Mouse (Mus musculus) liver, embryonic 14.5 days (tissue): ENCODE measurements around the gene Pdhb. TPM values are rescaled to one million over a fixed set of nuclear protein-coding genes. Genes with fewer than 3 reads are reported as not detected.

ENCODE experiments used
- ATAC-seq: fragments of 200-750 bp; cut with Nextera tagmentation; 2 replicates; pipeline ENCODE4 v1.8.0; 2017; ENCODE audit warnings: moderate number of reproducible peaks, mild to moderate bottlenecking, moderate library complexity; ENCODE audit not compliant: insufficient read depth
- DNase-seq, 3 experiments: peaks; one replicate each; pipeline ENCODE4 v3.0.0-alpha.2; 2012 to 2013; ENCODE audit warnings: low read depth in 3 of 3, low spot score in 3 of 3
- H3K27ac ChIP-seq: fragments of 300-500 bp; sonication (generic); 2 replicates; pipeline ENCODE4 v1.5.1; 2014; ENCODE audit warnings: moderate library complexity, mild to moderate bottlenecking, control low read depth, inconsistent platforms
- H3K27me3 ChIP-seq: fragments of 300-500 bp; sonication (generic); 2 replicates; pipeline ENCODE4 v1.6.1; 2014; ENCODE audit warnings: mild to moderate bottlenecking, low read length, moderate library complexity; ENCODE audit not compliant: control insufficient read depth, insufficient read depth
- H3K36me3 ChIP-seq: fragments of 300-500 bp; sonication (generic); replicated peaks from 2 replicates; pipeline ENCODE4 v1.6.1; 2014; ENCODE audit warnings: low read depth; ENCODE audit not compliant: control insufficient read depth, insufficient read depth
- H3K4me1 ChIP-seq, 2 experiments: fragments of 200-500 bp in 1 of 2; fragments of 300-500 bp in 1 of 2; sonication (generic) in 1 of 2; replicated peaks; 2 replicates each; pipeline ENCODE4 v1.6.1; 2012 to 2014; ENCODE audit warnings: antibody characterized with exemption in 1 of 2, inconsistent platforms in 1 of 2, low read length in 1 of 2; ENCODE audit not compliant: control insufficient read depth in 2 of 2, insufficient read depth in 2 of 2
- H3K4me2 ChIP-seq: fragments of 300-500 bp; sonication (generic); 2 replicates; pipeline ENCODE4 v1.6.1; 2014; ENCODE audit warnings: low read depth, mild to moderate bottlenecking, control low read depth, moderate library complexity
- H3K4me3 ChIP-seq, 2 experiments: fragments of 200-500 bp in 1 of 2; fragments of 300-500 bp in 1 of 2; sonication (generic) in 1 of 2; 2 replicates each; pipeline ENCODE4 v1.5.1; 2012 to 2014; ENCODE audit warnings: low read depth in 2 of 2, low read length in 2 of 2, mild to moderate bottlenecking in 2 of 2, control low read depth in 1 of 2, inconsistent platforms in 1 of 2, moderate library complexity in 1 of 2; ENCODE audit not compliant: insufficient read depth in 1 of 2
- H3K9ac ChIP-seq: fragments of 300-500 bp; sonication (generic); replicated peaks from 2 replicates; pipeline ENCODE4 v1.6.1; 2014; ENCODE audit warnings: mild to moderate bottlenecking, control low read depth, moderate library complexity
- H3K9me3 ChIP-seq: fragments of 300-500 bp; sonication (generic); 2 replicates; pipeline ENCODE4 v1.6.1; 2016; ENCODE audit warnings: low read length, mixed read lengths; ENCODE audit not compliant: control insufficient read depth
- CTCF ChIP-seq: IDR thresholded peaks from 2 replicates; pipeline ENCODE4 v1.5.1; 2016; ENCODE audit warnings: antibody characterized with exemption, low read depth, control low read depth
- EP300 ChIP-seq: IDR thresholded peaks from 2 replicates; pipeline ENCODE4 v1.6.1; 2016; ENCODE audit warnings: antibody characterized with exemption, low read depth
- WGBS: fragments of 180-500 bp; shearing (Covaris S2); extraction: QIAGEN DNeasy Blood & Tissue Kit; methylation state at CpG from one replicate; pipeline ENCODE4 v1.1.7; 2014; ENCODE audit not compliant: insufficient replicate concordance; 5-methylcytosine and 5-hydroxymethylcytosine counted together
- polyA plus RNA-seq, 2 experiments: library from polyadenylated mRNA; depleted of rRNA in 1 of 2; stranded (reverse) in 1 of 2; unstranded in 1 of 2; fragments of >200 nt; fragmentation: Nextera tagmentation in 1 of 2; extraction: Ambion mirVana in 1 of 2; gene quantifications; 2 replicates each; pipeline versions ENCODE4 v1.2.1 to v1.2.3; 2012 to 2014

Pdhb gene
- polyA plus RNA-seq, 2 experiments: 74.9 to 119 TPM

DNA sequence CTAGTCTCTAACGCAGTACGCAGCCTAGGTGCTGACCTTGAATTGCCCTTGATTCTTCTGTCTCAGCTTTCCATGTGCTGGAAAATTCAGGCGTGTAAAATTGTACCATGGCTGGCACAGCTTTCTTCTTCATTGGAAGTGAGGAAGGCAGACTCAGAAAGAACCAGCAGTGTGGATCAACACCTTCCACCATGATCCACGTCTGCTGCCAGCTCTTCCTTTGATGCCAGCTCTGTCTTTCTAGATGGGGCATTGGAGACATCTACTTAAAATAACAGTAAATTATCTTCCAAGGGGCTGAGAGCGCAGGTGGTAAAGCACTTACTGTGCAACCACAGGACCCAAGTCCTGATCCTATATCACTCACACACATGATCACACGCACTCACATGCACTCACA is 19.9 kb upstream of the Pdhb start:
- no peaks in the 10 kb centered on the region for H3K27me3 ChIP-seq
- no peak overlapping the region for H3K9ac ChIP-seq
- 76% methylated on average over 6 of the region's 6 CpGs for WGBS
- TF ChIP-seq EP300 (no peak), CTCF (no peak)
- H3K27ac ChIP-seq: no peak overlapping the region
- no peaks in the 10 kb centered on the region for H3K4me1 ChIP-seq
- no peak overlapping the region for H3K4me3 ChIP-seq
- DNase-seq (no peak), ATAC-seq (no peak)
- no peaks in the 10 kb centered on the region for H3K9me3 ChIP-seq
- H3K4me2 ChIP-seq: no peak overlapping the region
- H3K36me3 ChIP-seq: no peaks in the 10 kb centered on the region

DNA sequence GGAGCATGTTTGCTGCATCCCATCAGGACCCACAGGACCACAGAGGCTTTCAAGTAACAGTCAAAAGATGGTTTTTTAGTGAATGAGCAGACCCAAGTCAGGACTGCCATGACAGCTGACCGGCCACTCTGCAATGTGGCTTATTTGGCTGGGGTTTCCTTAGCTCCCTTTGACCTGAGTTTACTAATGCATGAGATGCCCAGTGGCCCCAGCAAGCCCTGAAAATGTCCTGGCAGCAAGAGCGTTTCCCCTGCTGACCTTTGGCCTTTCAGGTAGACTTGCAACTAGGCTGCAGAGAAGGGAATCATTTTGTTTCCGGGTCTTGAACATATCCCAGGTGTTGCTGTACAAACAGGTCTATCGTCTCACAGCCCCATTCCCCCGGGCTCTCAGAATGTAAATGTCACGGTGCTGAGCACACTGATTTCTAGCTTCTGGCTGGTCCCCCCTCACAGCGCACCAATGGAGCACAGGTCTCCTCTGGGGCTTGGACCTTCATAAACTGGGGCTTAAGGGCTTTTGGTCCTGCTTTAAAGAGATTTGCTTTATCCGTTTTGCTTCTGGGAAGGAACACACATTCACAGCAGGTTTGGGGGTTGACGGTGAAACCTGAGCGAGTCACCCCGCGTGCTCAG is 18.6 kb upstream of the Pdhb start:
- H3K9ac ChIP-seq: no peak overlapping the region
- no peak overlapping the region for H3K27ac ChIP-seq
- TF ChIP-seq EP300 (no peak), CTCF (no peak)
- H3K9me3 ChIP-seq: no peaks in the 10 kb centered on the region
- 68% methylated on average over 12 of the region's 12 CpGs for WGBS
- no peak overlapping the region for H3K4me3 ChIP-seq
- no peaks in the 10 kb centered on the region for H3K4me1 ChIP-seq
- no peaks in the 10 kb centered on the region for H3K36me3 ChIP-seq
- DNase-seq (no peak), ATAC-seq (no peak)
- H3K27me3 ChIP-seq: no peaks in the 10 kb centered on the region
- H3K4me2 ChIP-seq: no peak overlapping the region

DNA sequence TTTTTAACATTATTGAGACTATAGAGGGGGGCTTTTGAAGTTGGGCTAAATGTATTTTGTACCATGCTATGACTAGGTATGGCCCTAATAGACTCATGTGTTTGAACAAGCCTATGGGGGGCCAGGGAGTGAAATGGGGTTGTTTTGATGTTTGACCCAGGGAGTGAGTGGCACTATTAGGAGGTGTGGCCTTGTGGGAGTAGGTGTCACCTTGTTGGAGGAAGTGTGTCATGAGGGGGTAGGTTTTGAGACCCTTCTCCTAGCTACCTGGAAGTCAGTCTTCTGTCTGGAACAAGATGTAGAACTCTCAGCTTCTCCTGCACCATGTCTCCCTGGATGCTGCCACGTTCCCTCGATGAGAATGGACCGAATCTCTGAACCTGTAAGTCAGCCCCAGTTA is 17.7 kb upstream of the Pdhb start:
- Histone ChIP-seq H3K27ac (no peak overlapping the region), H3K9ac (no peak overlapping the region), H3K9me3 (no peaks in the 10 kb centered on the region), H3K27me3 (no peaks in the 10 kb centered on the region), H3K4me3 (no peak overlapping the region), H3K4me2 (no peak overlapping the region), H3K36me3 (no peaks in the 10 kb centered on the region), H3K4me1 (no peaks in the 10 kb centered on the region)
- DNase-seq (no peak), ATAC-seq (no peak)
- WGBS: 78% methylated on average over 3 of the region's 3 CpGs
- TF ChIP-seq EP300: no peak
- no peak for TF ChIP-seq CTCF

DNA sequence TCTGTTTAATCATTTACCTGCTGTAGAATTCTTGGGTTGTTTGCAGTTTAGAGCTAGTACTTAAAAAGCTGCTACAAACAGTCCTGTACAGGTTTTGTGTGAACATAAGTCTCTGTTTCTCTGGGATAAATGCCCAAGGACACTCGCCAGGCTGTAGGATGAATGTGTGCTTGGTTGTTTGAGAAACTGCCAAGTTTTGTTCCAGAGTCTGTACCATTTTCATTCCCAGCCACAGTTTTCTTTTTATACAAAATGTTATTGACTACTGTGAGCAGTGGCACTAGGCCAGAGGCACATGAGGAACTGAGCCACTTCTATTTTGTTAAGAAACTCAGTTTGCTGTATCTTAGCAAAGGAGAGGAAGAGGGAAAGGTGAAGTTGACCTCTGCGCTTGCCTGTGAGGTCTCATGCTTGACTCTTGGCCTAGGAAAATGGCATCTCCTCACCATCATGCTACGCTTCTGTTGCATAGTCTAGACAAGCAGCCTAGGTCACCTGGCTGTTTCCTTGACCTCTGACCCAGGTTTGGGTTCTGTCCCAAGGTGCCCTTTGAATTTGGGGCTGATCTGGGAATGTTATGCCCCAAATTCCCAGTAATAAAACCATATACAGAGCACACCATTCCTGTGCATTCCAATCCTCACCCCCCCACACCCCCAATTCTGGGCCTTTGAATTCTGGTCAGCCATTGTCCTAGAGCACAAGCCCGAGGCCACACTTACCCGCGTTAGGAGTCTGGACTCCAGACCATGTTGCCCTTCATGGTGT is 13.6 kb upstream of the Pdhb start:
- TF ChIP-seq EP300 (no peak), CTCF (no peak)
- no peaks in the 10 kb centered on the region for H3K27me3 ChIP-seq
- no peaks in the 10 kb centered on the region for H3K9me3 ChIP-seq
- 70% methylated on average over 6 of the region's 6 CpGs for WGBS
- H3K9ac ChIP-seq: no peak overlapping the region
- ATAC-seq (no peak), DNase-seq (no peak)
- H3K4me2 ChIP-seq: no peak overlapping the region
- H3K27ac ChIP-seq: no peak overlapping the region
- no peaks in the 10 kb centered on the region for H3K36me3 ChIP-seq
- no peak overlapping the region for H3K4me3 ChIP-seq
- H3K4me1 ChIP-seq: no peaks in the 10 kb centered on the region

DNA sequence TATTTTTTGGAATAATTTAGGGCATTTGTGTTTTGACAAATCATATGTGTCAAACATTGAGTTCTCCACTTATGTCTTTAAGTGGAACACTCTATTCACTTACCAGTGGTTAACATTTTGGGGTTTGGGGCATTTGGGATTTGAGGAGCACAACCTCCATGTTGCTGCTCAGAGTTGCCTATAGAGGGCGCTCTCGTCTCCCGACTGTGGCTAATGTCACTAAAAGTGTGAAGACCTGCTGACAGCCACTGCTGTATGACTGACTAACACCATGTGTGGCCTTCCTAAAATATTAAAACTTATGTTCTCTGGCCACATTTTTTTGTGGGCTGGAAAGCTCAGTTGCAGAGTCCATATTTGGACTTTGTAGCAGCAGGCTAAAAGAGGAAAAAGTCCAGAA is 10.5 kb upstream of the Pdhb start:
- Histone ChIP-seq H3K4me1 (no peaks in the 10 kb centered on the region), H3K9ac (no peak overlapping the region), H3K27me3 (no peaks in the 10 kb centered on the region), H3K27ac (no peak overlapping the region), H3K4me2 (no peak overlapping the region), H3K9me3 (no peaks in the 10 kb centered on the region), H3K36me3 (no peaks in the 10 kb centered on the region), H3K4me3 (no peak overlapping the region)
- WGBS: 52% methylated on average over 3 of the region's 3 CpGs
- no peak for DNase-seq
- TF ChIP-seq EP300 (no peak), CTCF (peak; percentile 67)
- no peak for ATAC-seq
